Comparison of ENCODE assay signal across 9 mouse cellular contexts in the genomic region with DNA sequence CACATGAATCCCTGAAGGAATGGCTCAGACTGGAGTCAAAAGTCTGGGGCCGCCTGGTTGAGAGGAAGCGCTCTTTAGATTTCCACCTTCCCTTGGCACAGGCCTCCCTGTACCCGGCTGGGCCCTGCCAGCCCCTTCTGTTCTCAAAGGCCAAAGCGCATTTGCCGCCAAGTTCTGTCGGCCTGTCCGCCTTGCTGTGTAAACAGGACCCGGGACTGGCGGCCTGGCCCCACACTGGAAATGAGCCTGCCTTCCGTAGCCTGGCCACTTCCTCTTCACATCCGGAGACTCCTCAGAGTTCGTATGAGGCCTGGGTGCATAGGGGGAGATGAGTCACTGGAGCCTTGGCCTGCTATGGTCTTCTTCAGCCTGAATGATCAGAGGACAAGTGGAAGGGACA. TPM values are rescaled to one million over a fixed set of nuclear protein-coding genes. Genes with fewer than 3 reads are reported as not detected.
DNase-seq lines count a peak whose midpoint lies in the region; ATAC-seq lines count a peak whose summit lies in the region.
"Had no signal": no experiment of that assay in that cellular context is flagged by ENCODE, and none has a peak within 500 bp of the region (broad histone marks: within the 10 kb centered on the region; RNA-seq: fewer than 3 reads in every experiment).

No protein-coding gene starts in this region.

- H3K9me3 ChIP-seq in heart, embryonic 16.5 days (replicated peaks; ENCODE audit: control insufficient read depth, low read length), result no peaks in the 10 kb centered on the region
- H3K9me3 ChIP-seq in limb, embryonic 13.5 days, result no peaks in the 10 kb centered on the region
- H3K9me3 ChIP-seq in neural tube, embryonic 15.5 days (replicated peaks), result no peaks in the 10 kb centered on the region

- 53% methylated on average over 12 of the region's 12 CpGs for WGBS in heart, embryonic 16.5 days
- 77% methylated on average over 12 of the region's 12 CpGs for WGBS in limb, embryonic 13.5 days
- WGBS in neural tube, embryonic 15.5 days, result 58% methylated on average over 12 of the region's 12 CpGs

- DNase-seq in layer of hippocampus, postnatal 10 days (ENCODE audit: low spot score in 2 of 2), result peak; percentile 30 to 38
- no peak for DNase-seq in layer of hippocampus, adult 9-10 months (ENCODE audit: low spot score)
- DNase-seq in c-Kit-positive CD71-negative TER-119-negative erythroid progenitor cells, embryonic 14.5 days (ENCODE audit: low read depth), result peak; percentile 58
- DNase-seq in spleen, postnatal 14 days (ENCODE audit: low spot score in 2 of 2), result no peak

- peak overlapping the region; percentile 42; the same call in 1 of the 2 replicates for H3K9ac ChIP-seq in heart, embryonic 16.5 days (ENCODE audit: low read length)
- no peak overlapping the region for H3K9ac ChIP-seq in limb, embryonic 13.5 days
- H3K9ac ChIP-seq in neural tube, embryonic 15.5 days (replicated peaks), result no peak overlapping the region

- no peaks in the 10 kb centered on the region for H3K27me3 ChIP-seq in heart, embryonic 16.5 days (ENCODE audit: control insufficient read depth, insufficient read depth, low read length)
- no peaks in the 10 kb centered on the region for H3K27me3 ChIP-seq in limb, embryonic 13.5 days
- peaks cover 17% of the 10 kb centered on the region for H3K27me3 ChIP-seq in neural tube, embryonic 15.5 days (replicated peaks)

- ATAC-seq in heart, embryonic 16.5 days (replicated peaks; ENCODE audit: extremely low read depth, insufficient read depth, low FRiP score), result peak; percentile 8; the same call in 1 of the 2 replicates
- ATAC-seq in limb, embryonic 13.5 days (ENCODE audit: low FRiP score, low read depth), result no peak
- ATAC-seq in neural tube, embryonic 15.5 days (ENCODE audit: low FRiP score), result no peak
- ATAC-seq in erythroid progenitor cell, adult 5-6 weeks (replicated peaks; ENCODE audit: low FRiP score, poor library complexity, severe bottlenecking), result no peak

- H3K4me2 ChIP-seq in heart, embryonic 16.5 days (ENCODE audit: low read depth, low read length), result no peak overlapping the region
- H3K4me2 ChIP-seq in limb, embryonic 13.5 days (replicated peaks), result no peak overlapping the region
- H3K4me2 ChIP-seq in neural tube, embryonic 15.5 days, result no peak overlapping the region

- H3K36me3 ChIP-seq in heart, embryonic 16.5 days (ENCODE audit: control insufficient read depth, insufficient read depth), result no peaks in the 10 kb centered on the region
- no peaks in the 10 kb centered on the region for H3K36me3 ChIP-seq in limb, embryonic 13.5 days
- H3K36me3 ChIP-seq in neural tube, embryonic 15.5 days, result no peaks in the 10 kb centered on the region

- H3K4me1 ChIP-seq in heart, embryonic 16.5 days (ENCODE audit: control insufficient read depth, insufficient read depth, low read length), result peaks cover 34% of the 10 kb centered on the region
- H3K4me1 ChIP-seq in limb, embryonic 13.5 days, result peaks cover 42% of the 10 kb centered on the region
- peaks cover 17% of the 10 kb centered on the region for H3K4me1 ChIP-seq in neural tube, embryonic 15.5 days

- no peak overlapping the region for H3K4me3 ChIP-seq in heart, embryonic 16.5 days (ENCODE audit: low read length)
- H3K4me3 ChIP-seq in limb, embryonic 13.5 days, result no peak overlapping the region
- no peak overlapping the region for H3K4me3 ChIP-seq in neural tube, embryonic 15.5 days (replicated peaks)

- peak overlapping the region; percentile 46 for H3K27ac ChIP-seq in heart, embryonic 16.5 days (ENCODE audit: low read length)
- 0 out of 2 replicates have a peak overlapping the region, but pooled peaks have one; percentile 22 for H3K27ac ChIP-seq in limb, embryonic 13.5 days
- H3K27ac ChIP-seq in neural tube, embryonic 15.5 days (replicated peaks), result peak overlapping the region; percentile 49; the same call in 1 of the 2 replicates

RNA-seq across cellular contexts. Expression of gene Lctl, which starts 27.9 kb away (rescaled TPM):
- not detected for total RNA-seq in layer of hippocampus, postnatal 10 days (2021)
- not detected in 2 replicates for polyA plus RNA-seq in heart, embryonic 16.5 days (2015; fragmentation: Nextera tagmentation; extraction: Ambion mirVana)
- polyA plus RNA-seq in limb, embryonic 13.5 days (2015; fragmentation: Nextera tagmentation; extraction: Ambion mirVana), result not detected in 2 replicates
- not detected in 2 replicates for polyA plus RNA-seq in neural tube, embryonic 15.5 days (2015; fragmentation: Nextera tagmentation; extraction: Ambion mirVana)
- total RNA-seq in erythroid progenitor cell, adult 5-6 weeks (2015; ENCODE audit: low replicate concordance), result not detected in 2 replicates
- total RNA-seq in erythroid progenitor cell, adult 5-6 weeks (2017; ENCODE audit: low replicate concordance), result not detected in 2 replicates
- total RNA-seq: layer of hippocampus, postnatal 14 days had no signal

Comparison
In these comparisons a context has a peak if more than half of its experiments do, and no peak if none do; other contexts are left out.
1. DNase-seq: peak in layer of hippocampus, postnatal 10 days (2 of 2) and c-Kit-positive CD71-negative TER-119-negative erythroid progenitor cells, embryonic 14.5 days (single experiment); none in layer of hippocampus, adult 9-10 months (single experiment) and spleen, postnatal 14 days (0 of 2).
2. Peak in every context shown above with its lines, with median percentiles within 50 percentile points of each other: H3K27ac ChIP-seq.